Mouse (Mus musculus): ENCODE measurements at regions not wholly inside any gene's neighbourhood (a gene's known extent, or its start where the extent isn't known, plus 50 kb on each side); places are given as distances from the start of the nearest gene placed in this dataset.

- TF ChIP-seq CTCF (IDR thresholded peaks at IDR 0.05) (no peak), EP300 (IDR thresholded peaks at IDR 0.05) (no peak)
Observed at GRCm38 (mm10) chr12:58804068-58804467, 207.7 kb downstream of the Sec23a start.

All from lung, postnatal 0 days (tissue).